Mouse (Mus musculus) urinary bladder, postnatal 14 days (tissue): ENCODE results near the gene Amt.
A peak's percentile ranks its signal among the peaks of the same experiment; 100 is the strongest.
"Not testable (repeated sequence)": the region's sequence is repeated elsewhere in the genome, so short reads cannot be mapped to it uniquely, and the experiment has no call there.

Experiments
- DNase-seq: peaks from one replicate; pipeline ENCODE4 v3.0.0; 2021; ENCODE audit warnings: low spot score

The Amt gene

DNA sequence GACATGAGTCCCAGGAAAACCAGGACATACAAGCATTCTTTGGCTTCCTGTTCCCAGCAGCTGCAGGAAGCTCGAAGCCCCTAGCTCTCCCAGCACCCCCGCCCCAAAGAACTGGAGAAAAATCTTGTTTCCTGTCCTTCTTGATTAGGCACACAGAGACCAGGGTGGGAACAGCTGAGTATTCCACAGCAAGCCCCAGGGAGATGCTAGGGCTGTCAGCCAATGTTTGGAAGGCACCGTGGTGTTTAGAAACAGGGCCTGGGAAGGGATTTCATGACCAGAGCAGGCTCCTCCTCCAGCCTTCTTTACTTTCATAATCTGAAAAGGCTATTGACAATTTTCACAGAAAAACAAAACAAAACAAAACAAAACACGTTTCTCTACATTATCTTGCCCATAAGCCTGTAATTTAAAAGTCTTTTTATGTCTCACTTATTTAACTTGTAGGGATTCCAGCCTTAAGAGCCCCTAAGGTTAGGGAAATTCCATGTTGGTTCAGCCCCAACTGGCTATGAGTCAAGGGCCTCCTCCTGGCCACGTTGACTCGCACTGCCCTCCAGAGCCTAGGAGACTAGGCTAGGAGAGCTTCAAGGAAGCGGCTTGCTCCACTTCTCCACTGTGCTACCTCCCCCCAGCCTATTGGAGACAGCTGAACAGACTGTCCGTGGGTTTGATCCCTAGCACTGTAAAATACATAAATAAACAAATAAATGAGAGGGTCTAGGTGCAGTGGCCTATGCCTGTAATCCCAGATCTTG lies 16.4 kb upstream of the Amt start:
- DNase-seq = peak; percentile 76

DNA sequence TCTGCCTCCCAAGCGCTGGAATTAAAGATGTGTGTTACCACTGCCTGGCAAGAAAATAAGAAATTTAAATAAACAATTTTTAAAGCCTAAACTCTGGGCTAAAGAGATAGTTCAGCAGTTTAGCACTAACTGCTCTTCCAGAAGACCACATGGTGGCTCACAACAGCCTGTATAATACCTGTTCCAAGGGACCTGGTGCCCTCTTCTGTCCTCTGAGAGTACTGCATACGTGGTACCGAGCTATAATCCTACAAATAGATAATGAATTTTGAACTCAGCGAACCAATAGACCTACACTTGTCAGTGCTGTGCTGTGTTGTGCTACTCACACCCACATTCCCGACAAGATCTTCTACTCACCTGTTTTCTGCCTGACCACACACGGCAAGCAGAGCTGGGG lies 12.2 kb upstream of the Amt start:
- DNase-seq = peak; percentile 83

DNA sequence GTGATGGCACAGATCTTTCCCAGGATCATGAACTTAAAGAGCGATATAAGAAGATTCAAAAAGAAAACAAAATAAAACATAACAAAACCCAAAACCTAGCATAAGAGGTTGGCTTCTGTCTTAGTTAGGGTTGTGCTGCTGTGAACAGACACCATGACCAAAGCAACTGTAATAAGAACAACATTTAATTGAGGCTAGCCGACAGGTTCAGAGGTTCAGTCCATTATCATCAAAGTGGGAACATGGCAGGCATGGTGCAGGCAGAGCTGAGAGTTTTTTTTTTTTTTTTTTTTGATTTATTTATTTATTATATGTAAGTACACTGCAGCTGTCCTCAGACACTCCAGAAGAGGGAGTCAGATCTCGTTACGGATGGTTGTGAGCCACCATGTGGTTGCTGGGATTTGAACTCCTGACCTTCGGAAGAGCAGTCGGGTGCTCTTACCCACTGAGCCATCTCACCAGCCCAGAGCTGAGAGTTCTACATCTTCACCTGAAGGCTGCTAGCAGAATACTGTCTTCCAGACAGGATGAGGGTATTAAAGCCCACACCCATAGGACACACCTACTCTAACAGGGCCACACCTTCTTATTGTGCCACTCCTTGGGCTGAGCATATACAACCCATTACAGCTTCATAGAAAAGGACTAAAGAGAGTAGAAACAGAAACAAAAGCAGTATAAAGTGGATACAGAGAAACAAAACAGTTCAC lies 9.0 kb upstream of the Amt start:
- DNase-seq = not testable (repeated sequence)

DNA sequence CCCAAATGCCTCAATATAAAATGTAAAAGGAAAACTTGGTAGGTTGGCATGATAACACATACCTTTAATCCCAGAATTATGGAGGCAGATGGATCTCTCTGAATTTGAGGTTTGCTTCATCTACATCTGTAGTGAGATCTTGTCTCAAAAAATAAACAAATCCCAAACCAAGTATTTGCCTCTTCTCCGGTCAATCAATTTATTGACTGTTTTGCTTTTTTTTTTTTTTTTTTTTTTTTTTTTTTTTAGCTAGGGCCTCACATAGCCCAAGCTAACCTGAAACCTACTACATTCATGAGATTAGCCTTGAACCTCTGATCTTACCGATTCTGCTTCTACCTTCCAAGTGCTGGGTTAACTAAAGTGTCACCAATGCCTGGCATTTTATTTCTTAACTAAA lies 7.3 kb upstream of the Amt start:
- no peak for DNase-seq

DNA sequence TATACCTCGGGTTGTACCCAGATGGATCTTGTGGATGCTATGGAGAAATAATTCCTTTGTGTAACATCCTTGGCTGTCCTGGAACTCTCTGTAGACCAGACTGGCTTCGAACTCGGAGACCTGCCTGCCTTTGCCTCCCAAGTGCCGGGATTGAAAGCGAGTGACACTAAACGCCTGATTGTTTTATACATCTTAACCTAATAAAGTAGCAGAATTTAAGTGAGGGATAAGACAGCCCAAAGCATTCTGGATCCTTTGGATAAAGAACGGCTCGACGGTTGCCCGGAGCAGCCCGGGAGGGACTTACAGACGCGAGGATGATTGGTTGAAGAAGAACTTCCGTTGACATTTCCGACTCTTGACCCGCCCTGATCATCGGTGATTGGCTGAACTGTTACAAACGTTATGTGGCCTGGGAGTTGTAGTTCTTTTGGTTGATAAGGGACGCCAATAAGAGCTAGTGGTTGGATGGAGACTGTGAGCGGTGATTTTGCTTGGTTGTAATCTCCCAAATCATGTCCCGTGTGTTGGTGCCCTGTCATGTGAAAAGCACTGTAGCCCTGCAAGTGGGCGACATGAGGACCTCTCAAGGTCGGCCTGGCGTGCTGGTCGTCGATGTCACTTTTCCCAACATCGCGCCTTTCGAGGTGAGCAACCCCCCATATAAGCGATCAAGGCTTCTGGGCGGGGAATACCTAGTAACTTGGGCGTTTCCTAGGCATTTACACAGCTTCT lies 6.5 kb upstream of the Amt start, which contains the start of gene Nicn1:
Nicn1 (plus strand) TSS at position 414 of the 735 bp plus-strand sequence.
- peak; percentile 90 for DNase-seq

DNA sequence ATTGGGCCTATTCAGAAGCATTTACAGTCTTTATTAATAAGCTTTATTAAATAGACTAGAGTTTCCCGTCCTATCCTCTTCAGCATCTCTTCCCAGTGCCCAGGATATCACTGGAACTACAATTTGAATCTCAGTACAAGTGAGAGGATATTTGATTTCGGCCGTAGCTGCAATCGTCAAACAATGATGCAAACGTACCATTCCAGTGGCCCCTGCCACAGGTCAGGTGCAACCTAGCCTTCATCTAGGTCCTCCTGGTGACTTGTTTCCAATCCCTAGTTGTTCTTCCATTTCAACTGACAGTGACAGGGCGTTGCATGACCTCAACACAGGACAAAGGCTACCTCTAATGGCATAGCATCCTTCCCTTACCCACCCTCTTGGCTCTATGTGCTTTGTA lies 5.9 kb upstream of the Amt start:
- no peak for DNase-seq

DNA sequence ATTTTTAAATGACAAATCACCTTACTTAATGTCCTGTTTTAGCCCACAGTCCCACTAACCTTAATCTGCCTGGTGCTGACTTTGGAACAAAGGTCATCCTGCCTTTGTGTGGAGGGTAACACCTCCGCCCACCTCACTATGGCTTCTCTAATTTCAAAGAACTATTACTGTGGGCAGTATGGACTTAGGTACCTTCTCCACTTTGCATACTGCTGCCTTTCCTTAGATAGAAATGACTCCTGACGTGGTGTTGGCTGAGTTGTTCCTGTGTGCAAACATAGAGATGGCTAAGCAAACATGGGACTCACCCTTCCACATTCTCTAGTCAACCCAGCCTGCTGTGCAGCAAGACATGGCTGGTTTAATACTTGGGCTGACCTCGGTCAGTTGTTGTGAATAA lies 5.2 kb downstream of the Amt start:
- peak; percentile 57 for DNase-seq

DNA sequence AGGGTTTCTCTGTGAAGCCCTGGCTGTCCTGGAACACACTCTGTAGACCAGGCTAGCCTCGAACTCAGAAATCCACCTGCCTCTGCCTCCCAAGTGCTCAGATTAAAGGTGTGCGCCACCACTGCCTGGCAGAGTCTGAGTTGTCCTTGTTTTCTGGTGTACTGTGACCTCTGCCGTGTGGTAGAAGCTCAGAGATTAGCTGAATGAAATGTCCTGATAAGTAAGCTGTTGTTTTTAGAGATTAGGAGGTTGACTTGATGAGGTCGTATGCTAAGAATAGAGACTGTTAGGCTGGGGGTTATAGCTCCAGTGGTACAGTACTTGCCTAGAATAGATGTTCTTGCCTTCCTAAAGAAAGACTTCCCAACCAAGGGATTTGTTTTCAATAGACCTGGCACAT lies 8.1 kb downstream of the Amt start:
- DNase-seq = no peak

DNA sequence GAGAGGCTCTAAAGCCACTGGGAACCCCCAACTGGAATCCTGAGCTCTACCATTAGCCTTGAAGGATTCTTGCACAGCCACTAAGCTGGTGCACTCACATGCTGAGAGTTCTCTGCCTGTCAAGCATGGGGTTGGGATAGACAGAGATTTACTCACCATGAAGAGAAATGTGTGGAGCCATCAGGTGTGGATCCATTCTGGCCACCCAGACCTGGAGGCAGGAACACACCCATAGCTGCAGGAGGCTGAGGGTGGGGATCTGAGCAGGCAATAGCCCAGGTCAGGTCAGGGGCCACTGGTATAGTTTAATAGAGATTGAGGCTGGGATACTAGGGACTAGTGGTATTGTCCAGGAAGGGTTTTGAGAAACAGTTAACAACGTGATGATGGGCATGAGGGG lies 8.5 kb downstream of the Amt start:
- no peak for DNase-seq

DNA sequence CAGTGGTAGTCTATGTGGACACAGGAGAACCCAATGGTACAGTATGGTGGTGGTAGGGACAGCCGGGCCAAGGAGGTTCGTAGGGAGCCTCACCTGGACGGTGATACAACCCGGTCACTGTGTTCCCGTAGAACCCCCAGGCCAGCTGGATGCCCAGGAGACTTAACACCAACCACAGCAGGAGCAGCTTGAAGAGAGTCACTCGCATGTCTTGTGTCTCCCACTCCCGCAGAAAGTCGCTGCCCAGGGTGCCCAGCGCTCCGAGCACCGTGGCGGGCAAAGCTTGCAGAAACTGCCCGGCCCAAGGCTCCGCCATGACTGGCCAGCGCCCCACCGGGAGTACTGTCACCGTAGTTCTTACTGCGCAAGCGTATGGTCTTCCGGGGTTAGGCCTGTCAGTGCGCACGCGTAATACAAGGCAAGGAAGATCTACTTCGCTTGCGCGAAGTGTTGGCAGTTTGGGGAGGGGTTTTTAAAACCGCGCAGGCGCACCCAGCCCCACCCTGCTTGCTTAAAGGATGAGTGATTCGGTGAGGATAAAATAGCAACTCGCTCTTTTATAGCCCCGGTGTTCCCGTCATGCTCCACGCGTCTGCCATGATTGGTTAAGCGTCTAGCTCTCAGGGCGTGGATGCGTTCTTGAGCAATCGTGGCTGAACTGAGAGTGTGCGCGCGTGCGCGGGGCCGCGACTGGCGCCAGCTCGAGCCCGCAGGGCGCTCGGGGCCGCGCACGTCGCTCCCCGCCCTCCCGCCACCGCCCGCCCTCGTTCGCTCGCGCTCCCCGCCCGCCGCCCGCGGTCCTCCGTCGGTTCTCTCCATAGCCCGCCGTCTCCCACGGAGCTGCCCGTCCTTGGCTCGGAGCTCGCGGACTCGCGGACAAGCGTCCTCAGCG lies 9.2 kb downstream of the Amt start, which contains the start of the genes Rhoa and Tcta:
Rhoa (plus strand) TSS at position 501 of the 892 bp plus-strand sequence.
Tcta (minus strand) TSS at position 532 of the 892 bp plus-strand sequence.
- peak; percentile 98 for DNase-seq

DNA sequence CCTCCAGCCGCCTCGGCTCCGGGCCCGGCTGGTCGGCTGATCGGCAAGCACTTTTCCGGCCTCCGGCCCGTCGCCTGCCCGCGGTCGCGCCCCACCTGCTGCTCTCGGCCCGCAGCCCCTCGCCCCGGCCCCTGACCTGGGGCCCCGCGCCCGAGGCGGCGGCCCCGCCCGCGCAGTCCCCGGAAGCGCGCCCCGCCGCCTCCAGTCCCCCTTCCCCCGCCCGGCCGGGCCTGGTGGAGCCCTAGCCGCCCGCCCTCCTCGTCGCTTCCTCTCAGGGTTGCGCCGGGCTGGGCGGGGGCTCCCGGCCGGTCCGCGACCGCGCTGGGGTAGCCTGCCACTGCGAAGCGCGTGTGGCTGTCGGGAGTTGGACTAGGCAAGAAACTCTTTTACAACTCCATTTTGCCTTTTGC lies 9.9 kb downstream of the Amt start:
- DNase-seq = peak; percentile 83

DNA sequence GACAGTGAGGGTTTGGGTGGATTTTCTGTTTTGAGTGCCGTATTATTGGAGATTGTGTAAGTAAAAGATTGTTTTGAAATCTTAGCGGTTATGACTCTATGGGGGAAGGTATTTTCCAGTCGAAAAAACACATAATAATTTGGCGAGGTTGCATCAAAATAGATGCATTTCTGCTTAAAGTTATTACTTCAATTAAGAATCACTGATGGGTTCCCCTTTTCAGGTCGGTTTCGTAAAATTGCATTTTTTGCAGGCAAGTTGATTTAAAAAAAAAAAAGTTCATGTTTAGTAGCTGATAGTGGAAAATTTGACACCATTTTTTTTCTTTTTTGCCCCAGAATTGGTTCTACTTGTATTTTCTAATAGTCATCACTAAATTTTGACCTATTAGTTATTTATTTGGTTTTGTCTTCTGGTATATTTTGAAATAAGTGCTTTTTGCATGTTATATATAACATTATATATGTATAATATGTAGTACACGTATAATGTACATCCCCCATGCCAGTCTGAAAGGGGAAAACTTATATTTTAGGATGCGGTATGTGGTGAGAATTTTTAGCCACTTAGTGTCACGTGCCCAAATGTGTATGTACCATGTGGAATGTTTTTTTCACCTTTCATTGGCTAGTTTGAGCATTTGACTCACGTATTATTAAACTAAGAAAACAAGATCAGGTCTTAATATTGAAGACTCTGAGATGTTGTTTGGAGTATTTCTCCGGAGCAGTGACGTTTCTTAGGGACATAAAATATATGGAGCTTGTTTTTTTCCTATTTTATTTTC lies 10.6 kb downstream of the Amt start:
- DNase-seq = no peak

DNA sequence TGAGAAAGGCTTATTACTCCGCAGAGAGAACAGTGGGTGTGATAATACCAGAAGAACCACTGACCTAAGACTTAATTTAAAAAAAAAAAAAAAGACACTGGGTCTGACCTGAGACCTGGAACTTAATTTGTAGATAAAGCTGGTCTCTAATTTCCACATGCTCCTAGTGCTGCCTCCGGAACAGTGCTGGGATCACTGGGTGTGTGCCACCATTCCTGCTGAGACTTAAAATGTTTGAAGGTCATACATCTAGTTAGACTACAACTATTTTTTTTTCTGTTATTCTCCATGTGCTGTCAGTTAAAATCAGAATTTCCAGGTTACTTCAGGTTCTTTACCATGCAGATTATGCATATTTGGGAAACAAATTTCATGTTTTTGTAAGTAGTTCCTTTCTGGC lies 11.5 kb downstream of the Amt start:
- no peak for DNase-seq

DNA sequence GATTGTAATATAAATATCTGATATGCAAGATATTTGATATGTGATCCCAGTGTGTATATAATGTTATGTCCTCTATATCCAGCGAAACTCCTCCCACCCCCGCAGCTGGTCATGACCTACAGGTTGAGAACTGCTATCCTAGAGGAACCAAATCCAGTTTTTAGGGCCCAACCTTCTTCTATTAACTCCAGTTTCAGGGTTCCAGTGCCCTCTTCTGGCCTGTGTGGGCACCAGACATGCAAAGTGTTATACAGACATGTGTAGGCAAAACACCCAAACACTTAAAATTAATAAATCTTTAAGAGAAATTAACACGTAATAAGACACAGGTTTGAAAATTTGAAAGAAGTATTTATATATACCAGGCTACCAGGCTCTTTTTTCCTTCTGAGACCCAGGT lies 20.9 kb downstream of the Amt start:
- DNase-seq = no peak

DNA sequence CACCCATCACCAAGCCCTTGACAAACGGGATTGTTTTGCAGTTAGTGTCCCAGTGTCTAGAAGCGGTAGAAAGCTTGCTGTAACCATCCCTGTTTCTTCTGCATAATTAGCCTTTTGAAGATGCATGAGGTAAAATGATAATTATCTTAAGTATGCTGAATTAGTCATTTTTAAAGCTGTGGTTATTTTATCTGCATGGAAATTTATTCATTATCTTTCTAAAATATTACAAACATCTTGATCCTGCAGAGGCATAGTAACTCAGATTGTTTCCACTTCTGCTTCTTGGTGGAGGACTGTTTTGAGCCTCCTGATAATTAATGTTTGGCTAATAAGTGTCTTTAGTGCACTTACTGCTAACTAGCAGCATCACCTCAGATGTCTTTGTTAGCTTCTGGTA lies 21.8 kb downstream of the Amt start:
- no peak for DNase-seq

DNA sequence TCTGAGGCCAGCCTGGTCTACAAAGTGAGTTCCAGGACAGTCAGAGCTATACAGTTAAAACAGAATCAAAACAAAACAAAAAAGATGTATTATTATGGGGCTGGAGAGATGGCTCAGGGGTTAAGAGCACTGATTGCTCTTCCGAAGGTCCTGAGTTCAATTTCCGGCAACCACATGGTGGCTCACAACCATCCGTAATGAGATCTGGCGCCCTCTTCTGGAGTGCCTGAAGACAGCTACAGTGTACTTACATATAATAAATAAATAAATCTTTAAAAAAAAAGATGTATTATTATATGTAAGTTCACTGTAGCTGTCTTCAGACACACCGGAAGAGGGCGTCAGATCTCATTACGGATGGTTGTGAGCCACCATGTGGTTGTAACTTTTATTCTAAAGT lies 25.4 kb downstream of the Amt start:
- DNase-seq = not testable (repeated sequence)

DNA sequence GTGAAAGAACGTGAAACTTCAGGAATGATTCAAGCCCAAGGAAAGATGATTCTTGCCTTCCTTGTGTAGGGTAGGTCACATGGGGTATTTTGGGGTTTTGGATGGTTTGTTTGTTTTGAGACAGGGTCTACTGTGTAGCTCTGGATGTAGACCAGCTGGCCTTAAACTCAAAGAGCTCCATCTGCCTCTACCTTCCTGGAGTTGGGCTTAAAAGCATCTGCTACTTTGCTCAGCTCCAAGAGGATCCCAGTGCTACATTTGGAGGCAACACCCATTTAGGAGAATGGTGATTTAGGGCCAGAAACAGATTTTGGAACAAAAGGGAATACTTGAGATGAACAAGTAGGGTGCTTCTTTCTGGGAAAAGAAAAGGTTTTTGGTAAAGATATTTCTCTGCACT lies 28.1 kb downstream of the Amt start:
- DNase-seq = no peak

DNA sequence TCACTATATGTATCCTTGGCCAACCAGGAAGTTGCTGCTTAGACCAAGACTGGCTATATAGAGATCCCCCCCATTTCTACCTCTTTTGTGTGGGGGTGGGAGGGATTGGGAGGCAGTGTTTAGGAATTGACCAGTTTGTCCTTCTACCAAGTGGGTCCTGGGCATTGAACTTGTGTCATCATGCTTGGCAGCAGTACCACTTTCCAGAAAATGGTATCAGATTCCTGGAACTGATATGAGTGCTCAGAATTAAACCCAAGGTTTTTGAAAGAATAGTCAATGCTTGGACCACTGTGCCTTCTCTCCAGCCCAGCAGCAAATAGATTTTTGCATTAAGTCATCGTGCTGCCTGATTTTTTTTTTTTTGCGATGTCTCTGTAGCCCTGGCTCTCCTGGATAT lies 29.2 kb downstream of the Amt start:
- no peak for DNase-seq

DNA sequence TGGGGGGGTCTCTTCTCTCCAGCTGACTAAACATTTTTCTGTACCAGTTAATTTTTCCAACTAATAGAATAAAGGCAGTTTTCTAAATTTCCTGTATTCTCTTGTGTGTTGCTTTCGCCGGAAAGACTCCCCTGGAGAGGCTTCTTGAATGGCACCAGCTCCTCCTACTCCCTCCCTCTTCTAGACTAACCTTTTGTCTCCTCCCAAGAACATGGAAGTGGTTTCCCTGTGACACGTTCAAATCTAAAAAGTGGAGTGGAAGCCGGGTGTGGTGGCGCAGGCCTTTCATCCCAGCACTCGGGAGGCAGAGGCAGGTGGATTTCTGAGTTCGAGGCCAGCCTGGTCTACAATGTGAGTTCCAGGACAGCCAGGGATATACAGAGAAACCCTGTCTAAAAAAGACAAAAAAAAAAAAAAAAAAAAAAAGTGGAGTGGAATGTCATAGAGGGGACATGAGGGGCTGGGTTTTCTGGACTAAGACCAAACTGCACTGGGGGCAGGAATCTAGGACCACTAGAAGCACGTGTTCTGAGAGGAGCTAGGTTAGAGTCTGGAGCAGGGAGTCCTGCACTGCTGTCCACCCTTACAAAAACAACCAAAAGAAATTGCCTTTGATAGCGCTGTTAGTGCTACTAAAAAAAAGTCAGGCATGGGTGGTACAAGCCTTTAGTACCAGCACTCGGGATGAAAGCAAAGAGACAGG lies 41.3 kb downstream of the Amt start:
- DNase-seq = no peak

DNA sequence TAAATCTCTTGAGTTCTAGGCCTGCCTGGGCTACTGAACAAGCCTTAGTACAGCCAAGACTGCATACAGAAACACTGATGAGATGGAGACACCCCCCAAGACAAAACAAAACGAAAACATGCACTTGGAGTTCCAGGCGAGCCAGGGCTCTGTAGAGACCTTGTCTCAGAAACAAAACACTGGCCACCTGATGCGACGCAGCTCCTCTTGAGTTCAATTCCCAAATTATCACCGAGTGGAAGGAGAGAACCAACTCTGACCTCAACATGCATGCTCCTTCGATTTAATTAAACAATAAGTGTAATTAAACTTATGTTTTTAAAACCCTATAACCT lies 41.9 kb downstream of the Amt start:
- DNase-seq = no peak
